Mouse (Mus musculus) brain, embryonic 14.5 days (tissue): ENCODE data around the gene Fam3b. TPM values are rescaled to one million over a fixed set of nuclear protein-coding genes. Genes with fewer than 3 reads are reported as not detected.

Experiments used
- DNase-seq: peaks from one replicate; pipeline ENCODE4 v3.0.0-alpha.2; 2011; ENCODE audit warnings: low read depth
- CTCF ChIP-seq: fragments of 200-500 bp; IDR thresholded peaks from 2 replicates; pipeline ENCODE4 v1.5.1; 2012; ENCODE audit warnings: inconsistent platforms, mild to moderate bottlenecking, moderate library complexity, borderline replicate concordance; ENCODE audit not compliant: insufficient read depth, insufficient read length; ENCODE audit errors: extremely low read depth
- POLR2A ChIP-seq: fragments of 200-500 bp; IDR thresholded peaks from 2 replicates; pipeline ENCODE4 v1.6.1; 2012; ENCODE audit warnings: mild to moderate bottlenecking, inconsistent platforms, borderline replicate concordance; ENCODE audit not compliant: poor library complexity, insufficient read depth, insufficient read length, severe bottlenecking; ENCODE audit errors: extremely low read depth
- polyA plus RNA-seq: library from polyadenylated mRNA; depleted of rRNA; stranded (reverse); fragments of >200 nt; gene quantifications from 2 replicates; pipeline ENCODE4 v1.2.3, GENCODE M21; 2012

Gene Fam3b
- polyA plus RNA-seq, 1 experiment: not detected

GRCm38 (mm10) chr16:97511495-97511894 lies 3.1 kb downstream of the Fam3b start:
- no peak for DNase-seq
- TF ChIP-seq CTCF (no peak), POLR2A (no peak)

- DNase-seq: no peak
- no peak for TF ChIP-seq POLR2A
- TF ChIP-seq CTCF: no peak
These were observed 3.8 kb downstream of the Fam3b start for GRCm38 (mm10) chr16:97510849-97511248.

GRCm38 (mm10) chr16:97507783-97508182 lies 6.8 kb downstream of the Fam3b start:
- TF ChIP-seq CTCF (no peak), POLR2A (no peak)
- no peak for DNase-seq

- TF ChIP-seq CTCF (no peak), POLR2A (no peak)
These were observed 9.8 kb downstream of the Fam3b start for GRCm38 (mm10) chr16:97504793-97505192.

GRCm38 (mm10) chr16:97503849-97504248 lies 10.8 kb downstream of the Fam3b start:
- DNase-seq: no peak
- TF ChIP-seq POLR2A (no peak), CTCF (no peak)

More at GRCm38 (mm10) chr16:97504793-97505192, 9.8 kb downstream of the Fam3b start:
- DNase-seq: no peak

- DNase-seq: no peak
- TF ChIP-seq POLR2A: no peak
- TF ChIP-seq CTCF: no peak
These were observed 13.7 kb downstream of the Fam3b start for GRCm38 (mm10) chr16:97500901-97501300.

- TF ChIP-seq CTCF: no peak
- TF ChIP-seq POLR2A: no peak
- no peak for DNase-seq
These were observed 15.2 kb downstream of the Fam3b start for GRCm38 (mm10) chr16:97499450-97499849.

GRCm38 (mm10) chr16:97498139-97498538 lies 16.5 kb downstream of the Fam3b start:
- no peak for DNase-seq
- TF ChIP-seq CTCF: no peak
- no peak for TF ChIP-seq POLR2A

- DNase-seq: no peak
- TF ChIP-seq CTCF: no peak
- no peak for TF ChIP-seq POLR2A
These were observed 16.9 kb downstream of the Fam3b start for GRCm38 (mm10) chr16:97497682-97498081.

GRCm38 (mm10) chr16:97496026-97496425 lies 18.6 kb downstream of the Fam3b start:
- TF ChIP-seq POLR2A (no peak), CTCF (no peak)
- DNase-seq: no peak

GRCm38 (mm10) chr16:97492369-97492768 lies 22.2 kb downstream of the Fam3b start:
- DNase-seq: no peak
- TF ChIP-seq POLR2A (no peak), CTCF (no peak)

- no peak for TF ChIP-seq CTCF
- TF ChIP-seq POLR2A: no peak
These were observed 36.0 kb downstream of the Fam3b start for GRCm38 (mm10) chr16:97478655-97479054.

GRCm38 (mm10) chr16:97476524-97476923 lies 38.1 kb downstream of the Fam3b start:
- DNase-seq: no peak

More at GRCm38 (mm10) chr16:97478655-97479054, 36.0 kb downstream of the Fam3b start:
- DNase-seq: no peak

GRCm38 (mm10) chr16:97475581-97475980 lies 39.0 kb downstream of the Fam3b start:
- no peak for DNase-seq
- TF ChIP-seq CTCF (no peak), POLR2A (no peak)

More at GRCm38 (mm10) chr16:97476524-97476923, 38.1 kb downstream of the Fam3b start:
- no peak for TF ChIP-seq POLR2A
- no peak for TF ChIP-seq CTCF
